Mouse (Mus musculus) small intestine, adult 2 months (tissue): ENCODE data around the gene Nfe2l2.

Experiments used
- CTCF ChIP-seq: fragments of 200-500 bp; IDR thresholded peaks from 2 replicates; pipeline ENCODE4 v1.5.1; 2012; ENCODE audit warnings: low read depth, mild to moderate bottlenecking, control low read depth, inconsistent platforms, low read length, moderate library complexity, mixed read lengths; ENCODE audit not compliant: insufficient replicate concordance, insufficient read length; ENCODE audit errors: extremely low read depth
- POLR2A ChIP-seq: fragments of 200-500 bp; IDR thresholded peaks from 2 replicates; pipeline ENCODE4 v1.6.1; 2012; ENCODE audit warnings: low read depth, mild to moderate bottlenecking, control low read depth, inconsistent platforms, low read length, moderate library complexity

GRCm38 (mm10) chr2:75684526-75684925 lies 19.9 kb downstream of the Nfe2l2 start:
- TF ChIP-seq CTCF (no peak), POLR2A (no peak)
